Mouse (Mus musculus) T-cell, adult 66 days (primary cell): Measurements from ENCODE around the gene H1fnt. TPM values are rescaled to one million over a fixed set of nuclear protein-coding genes. Genes with fewer than 3 reads are reported as not detected.

Source experiments
- total RNA-seq, 2 experiments: library from RNA; stranded (reverse); gene quantifications; 3 replicates in 1 of 2; 4 replicates in 1 of 2; pipeline ENCODE4 v1.2.4; 2023

H1fnt gene
- total RNA-seq, result not detected

GRCm38 (mm10) chr15:98257193-98257592, at the start of gene H1fnt:
Gene H1fnt, minus strand, starts transcription at chr15:98257293.

GRCm38 (mm10) chr15:98295628-98296551, 38.8 kb upstream of the H1fnt start, which contains the start of gene Zfp641:
Gene Zfp641, minus strand, starts transcription at chr15:98296161.

GRCm38 (mm10) chr15:98234350-98234749, 22.7 kb downstream of the H1fnt start, which contains the start of gene Olfr286:
Gene Olfr286, minus strand, starts transcription at chr15:98234450.

GRCm38 (mm10) chr15:98220877-98221276, 36.2 kb downstream of the H1fnt start, which contains the start of the genes Gm44579 and Olfr287:
Gene Gm44579, minus strand, starts transcription at chr15:98220977.
Gene Olfr287, minus strand, starts transcription at chr15:98221056.

Other genes with a start within 250 kb of the H1fnt start
- 10 to 100 TPM; 10.3 to 10.4 TPM for gene Pfkm, start 164.7 kb downstream of the H1fnt start, total RNA-seq
- 10 to 100 TPM; 56.0 to 58.7 TPM for gene Senp1, start 163.5 kb downstream of the H1fnt start, total RNA-seq
- 10 to 100 TPM; 20.8 to 21.2 TPM for gene Asb8, start 91.7 kb downstream of the H1fnt start, total RNA-seq
- gene Ccdc184, start 90.1 kb downstream of the H1fnt start, total RNA-seq, result not detected
- gene Olfr288, start 61.8 kb downstream of the H1fnt start, total RNA-seq, result not detected
- gene Gm44579, start 36.3 kb downstream of the H1fnt start, total RNA-seq, result not detected
- not detected for gene Olfr287, start 36.2 kb downstream of the H1fnt start, total RNA-seq
- not detected for gene Olfr286, start 22.8 kb downstream of the H1fnt start, total RNA-seq
- not detected for gene Zfp641, start 38.9 kb upstream of the H1fnt start, total RNA-seq
- gene Olfr285, start 60.1 kb upstream of the H1fnt start, total RNA-seq, result not detected
- not detected for gene Olfr284, start 83.7 kb upstream of the H1fnt start, total RNA-seq
- not detected for gene Olfr283, start 123.7 kb upstream of the H1fnt start, total RNA-seq
- gene Olfr282, start 173.9 kb upstream of the H1fnt start, total RNA-seq, result not detected
- not detected for gene Olfr281, start 195.3 kb upstream of the H1fnt start, total RNA-seq
- gene OR5BS1P, start 212.6 kb upstream of the H1fnt start, total RNA-seq, result not detected
- not detected for gene Lalba, start 225.4 kb upstream of the H1fnt start, total RNA-seq
- not detected for gene Olfr279, start 235.1 kb upstream of the H1fnt start, total RNA-seq